In the genomic region with DNA sequence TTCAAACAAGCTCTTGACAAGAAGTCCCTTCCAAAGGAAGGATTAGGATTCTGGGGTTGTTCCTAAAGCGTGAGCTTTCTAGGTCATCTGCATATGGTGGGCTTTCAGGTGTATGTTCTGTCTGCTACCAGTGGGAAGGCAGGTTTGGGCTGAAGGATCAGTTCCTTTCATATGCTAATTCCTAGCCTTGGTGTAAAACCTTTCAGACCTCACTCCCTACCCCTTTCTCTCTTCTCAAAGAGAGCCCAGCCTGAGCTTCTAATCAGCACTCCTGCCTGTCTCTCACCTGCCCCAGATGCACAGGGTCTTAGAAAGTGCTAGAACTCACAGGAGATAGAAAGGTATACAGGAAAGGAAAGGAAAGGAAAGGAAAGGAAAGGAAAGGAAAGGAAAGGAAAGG, we compare ENCODE assay signal across 17 mouse cellular contexts. TPM values are rescaled to one million over a fixed set of nuclear protein-coding genes. Genes with fewer than 3 reads are reported as not detected.
DNase-seq lines count a peak whose midpoint lies in the region; ATAC-seq and TF ChIP-seq lines count a peak whose summit lies in the region.
"Had no signal": no experiment of that assay in that cellular context is flagged by ENCODE, and none has a peak within 500 bp of the region (broad histone marks: within the 10 kb centered on the region; RNA-seq: fewer than 3 reads in every experiment).

No protein-coding gene starts in this region.

- H3K9me3 ChIP-seq in lung, embryonic 15.5 days: no peaks in the 10 kb centered on the region
- no peaks in the 10 kb centered on the region for H3K9me3 ChIP-seq in ES-E14 (ENCODE audit: control insufficient read depth, insufficient read depth, low read depth, low read length)
- no peaks in the 10 kb centered on the region for H3K9me3 ChIP-seq in hindbrain, embryonic 16.5 days (ENCODE audit: control insufficient read depth, low read length)
- H3K9me3 ChIP-seq: embryonic facial prominence, embryonic 15.5 days; forebrain, embryonic 15.5 days; heart, embryonic 12.5 days had no signal

- 52% methylated on average over 1 of the region's 1 CpGs for WGBS in lung, embryonic 15.5 days
- WGBS in macrophage (ENCODE audit: missing documents): 75% methylated on average over 1 of the region's 1 CpGs
- 65% methylated on average over 1 of the region's 1 CpGs for WGBS in hindbrain, embryonic 16.5 days

- no peak overlapping the region for H3K9ac ChIP-seq in lung, embryonic 15.5 days
- H3K9ac ChIP-seq in ES-E14 (ENCODE audit: insufficient read depth, low read depth, low read length, poor library complexity, severe bottlenecking): no peak overlapping the region
- no peak overlapping the region for H3K9ac ChIP-seq in hindbrain, embryonic 16.5 days (ENCODE audit: low read depth, low read length)
- H3K9ac ChIP-seq: embryonic facial prominence, embryonic 15.5 days; forebrain, embryonic 15.5 days; heart, embryonic 12.5 days had no signal

- H3K4me2 ChIP-seq in lung, embryonic 15.5 days: no peak overlapping the region
- no peak overlapping the region for H3K4me2 ChIP-seq in hindbrain, embryonic 16.5 days (ENCODE audit: low read length)
- H3K4me2 ChIP-seq: embryonic facial prominence, embryonic 15.5 days; forebrain, embryonic 15.5 days; heart, embryonic 12.5 days had no signal

- no peak for ATAC-seq in lung, embryonic 15.5 days (ENCODE audit: borderline replicate concordance, extremely low read depth, low FRiP score, low TSS enrichment)
- no peak for ATAC-seq in monocyte, adult 5-6 weeks (replicated peaks; ENCODE audit: insufficient number of reproducible peaks, low FRiP score, low TSS enrichment, poor library complexity, severe bottlenecking)
- ATAC-seq in hindbrain, embryonic 16.5 days: no peak
- ATAC-seq: CD4-positive, CD25-positive, alpha-beta regulatory T cell, adult 4 months; forebrain, embryonic 15.5 days; hindbrain, postnatal 0 days had no signal

- H3K79me2 ChIP-seq in macrophage (ENCODE audit: inconsistent target): no peaks in the 10 kb centered on the region

- peak overlapping the region; percentile 22; the same call in 1 of the 2 replicates for H3K27ac ChIP-seq in lung, embryonic 15.5 days
- peak overlapping the region; percentile 78 for H3K27ac ChIP-seq in ES-E14 (ENCODE audit: insufficient read depth, low read depth, low read length, poor library complexity, severe bottlenecking)
- H3K27ac ChIP-seq in macrophage: peak overlapping the region; percentile 38
- H3K27ac ChIP-seq in hindbrain, embryonic 16.5 days (ENCODE audit: low read depth, low read length): no peak overlapping the region
- H3K27ac ChIP-seq: embryonic facial prominence, embryonic 15.5 days; forebrain, embryonic 15.5 days; heart, adult 2 months; hindbrain, postnatal 0 days had no signal

- DNase-seq in lung, postnatal 36 days: no peak
- no peak for DNase-seq in ES-E14 (ENCODE audit: low read depth, low spot score)
- DNase-seq in heart, adult 11 months: no peak
- DNase-seq: B cell, adult 2 months; cerebellum, adult 18-20 months; cerebellum, adult 9-11 months; gastrocnemius, postnatal 36 days; heart, adult 2 months had no signal

- peaks cover 14% of the 10 kb centered on the region; the same call in 1 of the 2 replicates for H3K4me1 ChIP-seq in lung, embryonic 15.5 days
- H3K4me1 ChIP-seq in ES-E14 (ENCODE audit: control insufficient read depth in 2 of 2, insufficient read depth in 2 of 2, low read length in 2 of 2, poor library complexity in 1 of 2): peaks cover 3 to 9% of the 10 kb centered on the region in 2 experiments; a peak in 3 of 4 replicates
- H3K4me1 ChIP-seq in hindbrain, embryonic 16.5 days (ENCODE audit: control insufficient read depth, insufficient read depth, low read depth, low read length): no peaks in the 10 kb centered on the region
- H3K4me1 ChIP-seq: embryonic facial prominence, embryonic 15.5 days; forebrain, embryonic 15.5 days had no signal

- H3K36me3 ChIP-seq in lung, embryonic 15.5 days: no peaks in the 10 kb centered on the region
- H3K36me3 ChIP-seq in ES-E14 (ENCODE audit: control insufficient read depth, insufficient read depth, low read length, poor library complexity, severe bottlenecking): no peaks in the 10 kb centered on the region
- no peaks in the 10 kb centered on the region for H3K36me3 ChIP-seq in macrophage (ENCODE audit: inconsistent target)
- H3K36me3 ChIP-seq in hindbrain, embryonic 16.5 days (ENCODE audit: control insufficient read depth, insufficient read depth, low read length): no peaks in the 10 kb centered on the region
- H3K36me3 ChIP-seq: embryonic facial prominence, embryonic 15.5 days; forebrain, embryonic 15.5 days; heart, embryonic 12.5 days had no signal

- H3K27me3 ChIP-seq in lung, embryonic 15.5 days: no peaks in the 10 kb centered on the region
- no peaks in the 10 kb centered on the region for H3K27me3 ChIP-seq in hindbrain, embryonic 16.5 days (replicated peaks; ENCODE audit: control insufficient read depth, insufficient read depth, low read length)
- H3K27me3 ChIP-seq: embryonic facial prominence, embryonic 15.5 days; forebrain, embryonic 15.5 days; heart, embryonic 12.5 days had no signal

- in situ Hi-C loops in ES-E14 (cut with MboI; ENCODE audit: low sequenced_read_pairs in 2 of 2, unreplicated experiment in 2 of 2): no loop called here

- no peak overlapping the region for H3K4me3 ChIP-seq in lung, embryonic 15.5 days
- H3K4me3 ChIP-seq in ES-E14 (ENCODE audit: insufficient read depth in 1 of 2, low read depth in 1 of 2, low read length in 2 of 2, poor library complexity in 1 of 2, severe bottlenecking in 1 of 2): no peak overlapping the region
- H3K4me3 ChIP-seq in macrophage (ENCODE audit: inconsistent target): no peak overlapping the region
- no peak overlapping the region for H3K4me3 ChIP-seq in hindbrain, embryonic 16.5 days (ENCODE audit: low read length)
- H3K4me3 ChIP-seq: embryonic facial prominence, embryonic 15.5 days; forebrain, embryonic 15.5 days; heart, adult 2 months; heart, embryonic 12.5 days had no signal

TF ChIP-seq in ES-E14, 5 proteins besides CTCF, POLR2A, EP300 and RAD21:
- TF ChIP-seq ZNF384 (IDR thresholded peaks at IDR 0.05; ENCODE audit: low read depth, low read length): no peak
- no peak for TF ChIP-seq HCFC1 (IDR thresholded peaks at IDR 0.05; ENCODE audit: borderline replicate concordance, insufficient read depth, low read length)
- no peak for TF ChIP-seq CHD2 (IDR thresholded peaks at IDR 0.05; ENCODE audit: low read depth, low read length)
- no peak for TF ChIP-seq ZC3H11A (IDR thresholded peaks at IDR 0.05; ENCODE audit: borderline replicate concordance, low read depth, low read length)
- TF ChIP-seq MAFK (IDR thresholded peaks at IDR 0.05; ENCODE audit: insufficient read depth, low read depth, low read length): no peak

RNA-seq across cellular contexts. Expression of gene Alyref2, which starts 31.8 kb away (rescaled TPM):
- polyA plus RNA-seq in lung, embryonic 15.5 days (2015; fragmentation: Nextera tagmentation; extraction: Ambion mirVana): 12.8 and 13.0 TPM in 2 replicates
- 3.2 and 4.0 TPM in 2 replicates for total RNA-seq in ES-E14 (2012; rRNA removed)
- 10 to 100 TPM in 9 of 26 experiments, 1 to 10 TPM in 17; 1.2 to 19.7 (median 5.0) TPM for total RNA-seq in macrophage (2018; cell fraction: chromatin; rRNA removed)
- total RNA-seq in macrophage (2018; cell fraction: cytosol; rRNA removed): 10 to 100 TPM in 5 of 26 experiments, 1 to 10 TPM in 21; 2.7 to 11.6 (median 7.5) TPM
- 10 to 100 TPM in 12 of 26 experiments, 1 to 10 TPM in 14; 3.5 to 31.9 (median 8.3) TPM for total RNA-seq in macrophage (2018; cell fraction: nucleus; rRNA removed)
- polyA plus RNA-seq in macrophage (2018): 6.9 to 8.0 TPM (median 7.2 TPM) in 3 replicates
- total RNA-seq in monocyte, adult 5-6 weeks (2017): 10.6 to 14.2 TPM (median 11.8 TPM) in 3 replicates
- 25.7 and 28.3 TPM in 2 replicates for polyA plus RNA-seq in hindbrain, embryonic 16.5 days (2015; fragmentation: Nextera tagmentation; extraction: Ambion mirVana)

RNA-seq across cellular contexts. Expression of gene F11r, which starts 34.1 kb away (rescaled TPM):
- 102 and 115 TPM in 2 replicates for polyA plus RNA-seq in lung, embryonic 15.5 days (2015; fragmentation: Nextera tagmentation; extraction: Ambion mirVana)
- total RNA-seq in ES-E14 (2012; rRNA removed): 74.9 and 132 TPM in 2 replicates
- 1 to 10 TPM in 9 of 26 experiments, under 1 TPM in 6, not detected in 11; 0.33 to 3.6 (median 1.2) TPM for total RNA-seq in macrophage (2018; cell fraction: chromatin; rRNA removed)
- total RNA-seq in macrophage (2018; cell fraction: cytosol; rRNA removed): 1 to 10 TPM in 8 of 26 experiments, under 1 TPM in 18; 0.31 to 1.9 (median 0.71) TPM
- total RNA-seq in macrophage (2018; cell fraction: nucleus; rRNA removed): 1 to 10 TPM in 16 of 26 experiments, under 1 TPM in 9, not detected in 1; 0.28 to 7.1 (median 1.4) TPM
- 0.39 to 1.7 TPM (median 0.56 TPM) in 3 replicates for polyA plus RNA-seq in macrophage (2018)
- 3.5 to 8.6 TPM (median 4.5 TPM) in 3 replicates for total RNA-seq in monocyte, adult 5-6 weeks (2017)
- 14.1 and 15.6 TPM in 2 replicates for polyA plus RNA-seq in hindbrain, embryonic 16.5 days (2015; fragmentation: Nextera tagmentation; extraction: Ambion mirVana)

RNA-seq across cellular contexts. Expression of gene Tstd1, which starts 52.8 kb away (rescaled TPM):
- 6.4 and 7.5 TPM in 2 replicates for polyA plus RNA-seq in lung, embryonic 15.5 days (2015; fragmentation: Nextera tagmentation; extraction: Ambion mirVana)
- total RNA-seq in ES-E14 (2012; rRNA removed): 6.2 and 11.2 TPM in 2 replicates
- 10 to 100 TPM in 4 of 26 experiments, 1 to 10 TPM in 18, not detected in 4; 1.3 to 12.9 (median 6.6) TPM for total RNA-seq in macrophage (2018; cell fraction: chromatin; rRNA removed)
- 1 to 10 TPM in 3 of 26 experiments, under 1 TPM in 9, not detected in 14; 0.19 to 1.5 (median 0.51) TPM for total RNA-seq in macrophage (2018; cell fraction: cytosol; rRNA removed)
- 10 to 100 TPM in 2 of 26 experiments, 1 to 10 TPM in 20, not detected in 4; 1.3 to 13.5 (median 4.4) TPM for total RNA-seq in macrophage (2018; cell fraction: nucleus; rRNA removed)
- polyA plus RNA-seq in macrophage (2018): 1.3 TPM in 1 of 3 replicates, not detected in the others
- 3.9 to 9.0 TPM (median 4.9 TPM) in 3 replicates for total RNA-seq in monocyte, adult 5-6 weeks (2017)
- 6.3 and 7.0 TPM in 2 replicates for polyA plus RNA-seq in hindbrain, embryonic 16.5 days (2015; fragmentation: Nextera tagmentation; extraction: Ambion mirVana)
- total RNA-seq: hindbrain, postnatal 0 days had no signal
